Mouse (Mus musculus): ENCODE results near the gene Pex11b.
A peak's percentile ranks its signal among the peaks of the same experiment; 100 is the strongest.
"Not testable (repeated sequence)": the region's sequence is repeated elsewhere in the genome, so short reads cannot be mapped to it uniquely, and the experiment has no call there.

Gene Pex11b

GRCm38 (mm10) chr3:96675171-96675570 lies 40.0 kb downstream of the Pex11b start:
- DNase-seq (ENCODE audit: inconsistent ontology term), result no peak

- no peak for DNase-seq (ENCODE audit: inconsistent ontology term)
These were observed 40.5 kb downstream of the Pex11b start for GRCm38 (mm10) chr3:96675690-96676089.

GRCm38 (mm10) chr3:96678456-96678855 lies 43.3 kb downstream of the Pex11b start:
- no peak for DNase-seq (ENCODE audit: inconsistent ontology term)

GRCm38 (mm10) chr3:96679159-96679674 lies 44.0 kb downstream of the Pex11b start:
- DNase-seq (ENCODE audit: inconsistent ontology term), result peak; percentile 35

GRCm38 (mm10) chr3:96680269-96680956 lies 45.2 kb downstream of the Pex11b start:
- no peak for DNase-seq (ENCODE audit: inconsistent ontology term)

- DNase-seq (ENCODE audit: inconsistent ontology term), result no peak
These were observed 48.3 kb downstream of the Pex11b start for GRCm38 (mm10) chr3:96683496-96683895.

- no peak for DNase-seq (ENCODE audit: inconsistent ontology term)
These were observed 49.1 kb downstream of the Pex11b start for GRCm38 (mm10) chr3:96684151-96684821.

GRCm38 (mm10) chr3:96684822-96685156 lies 49.6 kb downstream of the Pex11b start:
- DNase-seq (ENCODE audit: inconsistent ontology term), result no peak

- DNase-seq (ENCODE audit: inconsistent ontology term), result not testable (repeated sequence)
These were observed 50.9 kb downstream of the Pex11b start for GRCm38 (mm10) chr3:96686057-96686456.

GRCm38 (mm10) chr3:96688854-96689253 lies 53.7 kb downstream of the Pex11b start:
- DNase-seq (ENCODE audit: inconsistent ontology term), result no peak

- no peak for DNase-seq (ENCODE audit: inconsistent ontology term)
These were observed 55.1 kb downstream of the Pex11b start for GRCm38 (mm10) chr3:96690298-96690697.

- DNase-seq (ENCODE audit: inconsistent ontology term), result peak; percentile 33
These were observed 57.3 kb downstream of the Pex11b start for GRCm38 (mm10) chr3:96692506-96692905.

GRCm38 (mm10) chr3:96693579-96693978 lies 58.4 kb downstream of the Pex11b start:
- no peak for DNase-seq (ENCODE audit: inconsistent ontology term)
